Mouse (Mus musculus) frontal cortex, adult (tissue): ENCODE measurements around the gene Gm17387.

Experiments
- ATAC-seq: cut with Nextera tagmentation; 2 replicates; pipeline ENCODE4 v1.9.2; 2017; ENCODE audit warnings: mild to moderate bottlenecking, moderate library complexity, mixed read lengths; ENCODE audit not compliant: low TSS enrichment

Gm17387 gene

GRCm38 (mm10) chr7:141072017-141072745, 43.2 kb downstream of the Gm17387 start:
- ATAC-seq = no peak

- ATAC-seq = no peak
Observed at GRCm38 (mm10) chr7:141073782-141074181, 44.9 kb downstream of the Gm17387 start.

GRCm38 (mm10) chr7:141077841-141078240, 48.9 kb downstream of the Gm17387 start, which contains the start of gene Pkp3:
TSS of gene Pkp3 (plus strand) at chr7:141078218.
- ATAC-seq = no peak

- no peak for ATAC-seq
Observed at GRCm38 (mm10) chr7:141078876-141079275, 49.9 kb downstream of the Gm17387 start.
